Mouse (Mus musculus): Measurements from ENCODE around the gene Mfng. TPM values are rescaled to one million over a fixed set of nuclear protein-coding genes. Genes with fewer than 3 reads are reported as not detected.
A peak's percentile ranks its signal among the peaks of the same experiment; 100 is the strongest.

Mfng gene
- polyA plus RNA-seq, 1 experiment from 2014 or later, result 16.1 TPM

DNA sequence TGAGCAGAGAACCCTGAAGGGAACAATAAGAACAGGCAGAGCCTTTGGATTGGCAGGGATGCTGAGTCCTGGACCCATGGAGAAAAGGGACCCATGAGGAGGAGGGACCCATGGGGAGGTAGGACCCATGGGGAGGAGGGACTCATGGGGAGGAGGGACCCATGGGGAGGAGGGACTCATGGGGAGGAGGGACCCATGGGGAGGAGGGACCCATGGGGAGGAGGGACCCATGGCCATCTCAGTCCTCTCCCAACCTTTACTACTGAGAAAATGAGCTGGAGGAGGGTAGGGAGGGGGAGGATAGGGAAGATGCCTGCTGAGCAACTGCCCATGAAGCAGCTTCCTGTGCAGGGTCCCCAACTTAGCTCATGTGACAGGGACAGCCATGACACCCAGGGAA, 20.3 kb downstream of the Mfng start:
- no peaks in the 10 kb centered on the region for H3K27me3 ChIP-seq
- H3K27ac ChIP-seq, result no peak overlapping the region
- no peak for ATAC-seq (ENCODE audit: insufficient number of reproducible peaks, insufficient read depth, low FRiP score, low TSS enrichment, low read depth)

DNA sequence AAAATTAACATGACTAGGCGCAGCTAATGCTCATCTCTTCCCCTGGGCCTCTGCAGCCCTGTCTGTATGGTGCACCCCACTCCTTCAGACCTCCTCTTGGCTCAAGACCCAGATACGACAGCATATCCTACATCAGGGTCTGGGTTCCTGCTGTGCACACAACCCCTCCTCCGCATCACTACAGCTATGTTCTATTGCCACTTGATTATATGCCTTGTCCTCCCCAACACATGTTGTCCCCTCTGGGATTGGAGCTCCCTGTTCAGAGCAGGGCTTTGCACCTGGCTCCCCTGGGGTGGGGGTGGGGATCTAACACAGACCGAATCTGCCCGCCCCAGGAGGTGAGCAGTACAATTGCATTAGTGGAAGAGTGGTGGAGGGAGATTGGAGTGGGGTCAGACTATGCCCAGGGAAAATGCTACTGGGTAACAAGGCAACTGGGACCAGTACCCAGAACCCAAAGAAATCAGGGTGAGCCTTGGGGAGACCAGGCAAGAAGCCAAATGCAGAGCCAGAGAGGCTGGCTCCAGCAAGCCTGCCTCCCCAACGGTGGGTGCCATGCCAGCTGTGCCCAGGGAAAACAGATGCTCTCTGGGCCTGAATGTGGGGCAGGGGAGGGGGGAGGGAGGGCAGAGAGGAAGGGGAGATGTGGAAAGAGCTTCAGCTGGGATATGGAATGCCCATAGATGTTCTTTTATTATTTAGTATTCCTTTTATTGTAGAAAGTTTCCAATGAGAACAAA, 22.5 kb downstream of the Mfng start:
- Histone ChIP-seq H3K27ac (no peak overlapping the region), H3K36me3 (no peaks in the 10 kb centered on the region), H3K9ac (no peak overlapping the region), H3K9me3 (no peaks in the 10 kb centered on the region), H3K27me3 (no peaks in the 10 kb centered on the region), H3K4me3 (no peak overlapping the region), H3K4me1 (no peaks in the 10 kb centered on the region), H3K4me2 (no peak overlapping the region)
- ATAC-seq (ENCODE audit: insufficient number of reproducible peaks, insufficient read depth, low FRiP score, low TSS enrichment, low read depth), result no peak
- 54% methylated on average over 6 of the region's 6 CpGs for WGBS

More for the DNA sequence above, 20.3 kb downstream of the Mfng start:
- no peaks in the 10 kb centered on the region for H3K4me1 ChIP-seq
- H3K36me3 ChIP-seq, result no peaks in the 10 kb centered on the region
- H3K9ac ChIP-seq, result no peak overlapping the region
- H3K9me3 ChIP-seq, result no peaks in the 10 kb centered on the region
- no peak overlapping the region for H3K4me2 ChIP-seq
- no peak overlapping the region for H3K4me3 ChIP-seq

DNA sequence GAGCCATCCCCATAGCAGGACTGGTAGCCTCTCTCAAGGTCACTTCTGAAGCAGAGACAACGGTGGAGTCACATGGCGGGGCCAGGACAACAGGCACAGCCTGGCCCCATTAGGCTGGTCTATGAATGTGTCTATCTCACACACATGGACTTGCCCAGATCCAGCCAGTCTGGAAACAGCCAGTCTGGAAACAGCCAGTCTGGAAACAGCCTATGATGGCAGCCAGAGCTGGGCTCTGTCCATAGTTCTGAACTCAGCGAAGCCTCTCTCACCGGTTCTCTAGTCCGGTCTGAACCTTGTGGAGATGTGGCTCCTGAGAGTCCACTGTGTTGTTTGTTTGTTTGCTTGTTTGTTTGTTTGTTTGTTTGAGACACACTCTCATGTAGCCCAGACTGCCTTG, 23.4 kb downstream of the Mfng start:
- no peak overlapping the region for H3K27ac ChIP-seq
- H3K4me3 ChIP-seq, result no peak overlapping the region
- no peaks in the 10 kb centered on the region for H3K27me3 ChIP-seq
- no peak overlapping the region for H3K9ac ChIP-seq
- no peaks in the 10 kb centered on the region for H3K4me1 ChIP-seq
- no peaks in the 10 kb centered on the region for H3K36me3 ChIP-seq
- H3K9me3 ChIP-seq, result no peaks in the 10 kb centered on the region
- no peak for ATAC-seq (ENCODE audit: insufficient number of reproducible peaks, insufficient read depth, low FRiP score, low TSS enrichment, low read depth)
- no peak overlapping the region for H3K4me2 ChIP-seq
- WGBS, result 41% methylated on average over 5 of the region's 5 CpGs

DNA sequence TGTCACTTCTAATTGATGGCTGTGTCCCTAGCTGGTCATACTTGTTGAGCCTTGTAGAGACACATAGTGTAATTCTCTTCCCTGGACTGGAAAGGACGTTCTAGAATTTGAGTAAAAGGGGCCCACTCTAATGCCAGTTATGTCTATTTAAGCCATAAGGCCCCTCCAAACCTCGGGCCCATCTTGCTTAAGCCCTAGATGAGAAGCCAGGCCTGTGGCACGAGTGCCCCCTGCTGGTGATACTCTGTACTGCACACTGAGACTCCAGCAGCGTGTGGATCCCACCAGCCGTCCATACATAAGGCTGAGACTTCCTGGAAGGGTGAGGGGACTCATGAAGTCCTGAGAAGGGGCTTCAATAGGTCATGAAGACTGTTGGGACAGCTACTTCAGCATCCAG, 29.1 kb downstream of the Mfng start:
- Histone ChIP-seq H3K4me1 (no peaks in the 10 kb centered on the region), H3K9ac (no peak overlapping the region), H3K4me3 (no peak overlapping the region), H3K36me3 (no peaks in the 10 kb centered on the region), H3K27ac (no peak overlapping the region), H3K27me3 (0 out of 2 replicates have a peak, but pooled peaks cover 6% of the 10 kb centered on the region), H3K9me3 (no peaks in the 10 kb centered on the region), H3K4me2 (no peak overlapping the region)
- ATAC-seq (ENCODE audit: insufficient number of reproducible peaks, insufficient read depth, low FRiP score, low TSS enrichment, low read depth), result no peak
- WGBS, result 3% methylated on average over 5 of the region's 5 CpGs

DNA sequence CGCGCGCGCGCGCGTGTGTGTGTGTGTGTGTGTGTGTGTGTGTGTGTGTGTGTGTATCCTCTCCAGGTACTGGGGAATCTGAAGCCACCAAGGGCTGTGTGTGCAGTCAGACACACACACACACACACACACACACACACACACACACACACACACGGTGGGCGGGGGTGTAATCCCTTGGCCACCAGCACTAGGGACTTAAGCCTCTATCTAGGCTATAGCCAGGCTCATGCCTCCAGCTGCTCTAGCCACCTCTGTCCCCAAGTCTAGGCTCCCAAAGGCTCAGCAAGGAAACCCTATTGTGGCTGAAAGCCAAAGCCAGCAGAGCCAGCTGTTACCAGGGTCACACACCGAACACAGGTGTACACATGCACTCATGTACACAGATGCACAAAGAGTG, 30.4 kb downstream of the Mfng start:
- Histone ChIP-seq H3K9me3 (no peaks in the 10 kb centered on the region), H3K4me1 (no peaks in the 10 kb centered on the region), H3K27me3 (peaks cover 6% of the 10 kb centered on the region; the same call in 1 of the 2 replicates), H3K9ac (no peak overlapping the region), H3K36me3 (no peaks in the 10 kb centered on the region), H3K4me2 (no peak overlapping the region), H3K4me3 (no peak overlapping the region), H3K27ac (no peak overlapping the region)
- WGBS, result 96% methylated on average over 1 of the region's 10 CpGs
- no peak for ATAC-seq (ENCODE audit: insufficient number of reproducible peaks, insufficient read depth, low FRiP score, low TSS enrichment, low read depth)

DNA sequence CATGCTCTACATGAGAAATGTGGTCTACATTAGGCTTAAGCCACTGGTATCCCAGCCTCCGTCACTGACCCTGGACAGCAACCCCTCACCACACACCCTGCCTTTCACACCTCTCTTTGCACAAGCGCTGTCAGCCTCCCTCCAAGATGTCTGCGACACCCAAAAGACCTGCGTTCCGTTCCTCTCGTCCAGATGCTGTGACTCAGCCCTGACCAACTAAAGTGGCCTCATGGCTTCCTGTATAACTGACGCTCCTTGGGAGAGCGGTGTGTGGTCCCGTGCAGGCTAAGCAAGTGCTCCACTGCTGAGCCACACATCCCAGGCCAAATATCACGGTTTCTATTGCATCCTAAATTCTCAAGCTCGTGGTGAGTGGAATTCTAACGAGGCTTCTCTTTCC, 32.6 kb downstream of the Mfng start:
- H3K27ac ChIP-seq, result no peak overlapping the region
- H3K27me3 ChIP-seq, result peaks cover 18% of the 10 kb centered on the region
- no peak overlapping the region for H3K9ac ChIP-seq
- no peak overlapping the region for H3K4me2 ChIP-seq
- ATAC-seq (ENCODE audit: insufficient number of reproducible peaks, insufficient read depth, low FRiP score, low TSS enrichment, low read depth), result no peak
- no peak overlapping the region for H3K4me3 ChIP-seq
- no peaks in the 10 kb centered on the region for H3K36me3 ChIP-seq
- 67% methylated on average over 12 of the region's 12 CpGs for WGBS
- H3K9me3 ChIP-seq, result no peaks in the 10 kb centered on the region
- peaks cover 6% of the 10 kb centered on the region for H3K4me1 ChIP-seq

GRCm38 (mm10) chr15:78737146-78737545, 36.1 kb downstream of the Mfng start:
- peaks cover 10% of the 10 kb centered on the region for H3K4me1 ChIP-seq
- no peaks in the 10 kb centered on the region for H3K9me3 ChIP-seq
- WGBS, result 64% methylated on average over 6 of the region's 6 CpGs
- H3K4me3 ChIP-seq, result no peak overlapping the region
- no peak overlapping the region for H3K27ac ChIP-seq
- H3K27me3 ChIP-seq, result peaks cover 29% of the 10 kb centered on the region
- no peak for ATAC-seq (ENCODE audit: insufficient number of reproducible peaks, insufficient read depth, low FRiP score, low TSS enrichment, low read depth)
- H3K4me2 ChIP-seq, result no peak overlapping the region
- no peak overlapping the region for H3K9ac ChIP-seq
- H3K36me3 ChIP-seq, result no peaks in the 10 kb centered on the region

DNA sequence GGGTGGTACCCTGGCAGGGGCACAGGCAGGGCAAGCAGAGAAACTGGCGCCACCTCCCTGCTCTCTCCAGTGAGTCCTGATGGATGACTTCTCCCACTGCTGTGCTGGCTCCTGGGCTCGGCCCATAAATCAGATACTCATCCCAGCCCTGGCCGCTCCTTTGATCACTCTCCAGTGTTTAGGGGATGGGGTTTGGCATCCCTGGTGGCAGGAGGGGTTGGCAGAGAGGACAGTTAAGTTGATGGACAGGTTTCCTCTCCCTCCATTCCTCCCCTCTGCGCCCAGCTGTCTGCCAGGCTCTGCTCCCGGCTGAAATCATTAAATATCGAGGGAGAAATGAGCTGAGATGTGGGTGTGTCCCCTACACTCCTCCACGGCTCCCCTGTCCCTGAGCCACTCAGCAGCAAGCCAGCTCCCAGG, 36.6 kb downstream of the Mfng start:
- Histone ChIP-seq H3K4me2 (no peak overlapping the region), H3K27me3 (peaks cover 25% of the 10 kb centered on the region), H3K9ac (no peak overlapping the region), H3K27ac (no peak overlapping the region), H3K9me3 (no peaks in the 10 kb centered on the region), H3K4me1 (peaks cover 10% of the 10 kb centered on the region), H3K4me3 (no peak overlapping the region), H3K36me3 (no peaks in the 10 kb centered on the region)
- no peak for ATAC-seq (ENCODE audit: insufficient number of reproducible peaks, insufficient read depth, low FRiP score, low TSS enrichment, low read depth)
- WGBS, result 39% methylated on average over 7 of the region's 7 CpGs

DNA sequence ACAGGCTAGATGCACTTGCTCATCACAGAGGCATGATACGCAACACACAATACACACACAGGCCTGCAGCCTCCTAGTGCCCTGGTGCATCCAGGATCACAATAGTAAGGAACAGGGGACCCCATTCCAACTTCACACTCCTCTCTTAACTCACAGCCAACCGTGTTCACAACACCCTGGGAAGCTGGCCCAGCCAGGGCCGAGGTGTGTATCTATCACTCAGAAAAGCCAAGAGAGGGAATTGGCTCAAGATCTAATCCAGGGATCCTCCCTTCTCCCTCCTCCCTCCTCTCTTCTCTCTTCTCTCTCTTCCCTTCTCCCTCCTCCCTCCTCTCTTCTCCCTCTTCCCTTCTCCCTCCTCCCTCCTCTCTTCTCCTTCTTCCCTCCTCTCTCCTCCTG, 37.1 kb downstream of the Mfng start:
- H3K36me3 ChIP-seq, result no peaks in the 10 kb centered on the region
- ATAC-seq (ENCODE audit: insufficient number of reproducible peaks, insufficient read depth, low FRiP score, low TSS enrichment, low read depth), result no peak
- no peak overlapping the region for H3K27ac ChIP-seq
- peaks cover 24% of the 10 kb centered on the region for H3K27me3 ChIP-seq
- WGBS, result 68% methylated on average over 3 of the region's 3 CpGs
- no peak overlapping the region for H3K9ac ChIP-seq
- no peak overlapping the region for H3K4me2 ChIP-seq
- H3K4me3 ChIP-seq, result no peak overlapping the region
- peaks cover 10% of the 10 kb centered on the region for H3K4me1 ChIP-seq
- no peaks in the 10 kb centered on the region for H3K9me3 ChIP-seq

- no peak overlapping the region for H3K27ac ChIP-seq
- no peaks in the 10 kb centered on the region for H3K36me3 ChIP-seq
- peaks cover 10% of the 10 kb centered on the region for H3K4me1 ChIP-seq
- 0 out of 2 replicates have a peak overlapping the region, but pooled peaks have one; percentile 21 for H3K9ac ChIP-seq
- no peak for ATAC-seq (ENCODE audit: insufficient number of reproducible peaks, insufficient read depth, low FRiP score, low TSS enrichment, low read depth)
- no peaks in the 10 kb centered on the region for H3K9me3 ChIP-seq
- H3K4me3 ChIP-seq, result no peak overlapping the region
- 36% methylated on average over 17 of the region's 17 CpGs for WGBS
- no peak overlapping the region for H3K4me2 ChIP-seq
- H3K27me3 ChIP-seq, result peaks cover 24% of the 10 kb centered on the region
These were observed 37.7 kb downstream of the Mfng start for GRCm38 (mm10) chr15:78735431-78736180.

DNA sequence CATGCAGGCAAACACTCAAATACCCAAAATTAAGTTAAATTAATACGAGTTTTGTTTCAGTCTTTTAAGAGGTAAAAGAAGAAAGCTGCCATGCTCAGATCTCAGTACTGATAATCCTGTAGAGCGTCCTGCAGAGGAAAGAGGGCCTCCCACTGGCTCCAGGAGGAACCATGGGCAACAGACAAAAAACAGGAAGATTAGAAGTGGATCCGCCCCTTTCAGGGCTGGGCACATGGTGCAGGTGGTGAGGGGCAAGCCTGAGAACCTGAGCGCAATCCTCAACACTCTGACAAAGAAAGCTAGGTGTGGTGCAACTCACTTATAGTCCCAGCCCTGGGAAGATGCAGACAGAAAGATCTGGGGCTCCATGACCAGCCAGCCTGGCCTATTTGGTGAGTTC, 41.4 kb downstream of the Mfng start:
- Histone ChIP-seq H3K4me1 (peaks cover 10% of the 10 kb centered on the region), H3K9ac (no peak overlapping the region), H3K4me2 (no peak overlapping the region), H3K36me3 (no peaks in the 10 kb centered on the region), H3K27ac (no peak overlapping the region), H3K9me3 (no peaks in the 10 kb centered on the region), H3K27me3 (peaks cover 23% of the 10 kb centered on the region), H3K4me3 (no peak overlapping the region)
- WGBS, result 33% methylated on average over 4 of the region's 4 CpGs
- ATAC-seq (ENCODE audit: insufficient number of reproducible peaks, insufficient read depth, low FRiP score, low TSS enrichment, low read depth), result no peak

Data from embryonic facial prominence, embryonic 13.5 days (tissue).